Mouse (Mus musculus): ENCODE data around the gene H3f3b.

Gene H3f3b

GRCm38 (mm10) chr11:115999027-115999426 is 28.7 kb downstream of the H3f3b start:
- DNase-seq = no peak

DNA sequence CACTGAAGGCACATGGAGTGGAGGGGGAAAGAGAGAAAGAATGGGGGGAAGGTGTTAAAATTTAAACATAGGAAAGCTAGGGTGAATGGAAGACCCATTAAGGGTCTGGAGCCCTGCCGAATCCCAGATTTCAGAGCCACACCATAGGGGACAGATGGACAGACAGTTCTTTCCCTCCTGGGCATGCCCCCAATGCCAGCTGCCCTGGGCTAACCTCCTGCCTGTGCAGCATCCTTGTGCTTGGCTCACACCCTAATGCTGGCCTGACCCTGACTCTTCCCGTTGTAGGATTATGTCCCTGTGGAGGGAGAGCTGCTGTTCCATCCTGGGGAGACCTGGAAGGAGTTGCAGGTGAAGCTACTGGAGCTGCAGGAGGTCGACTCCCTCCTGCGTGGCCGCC is 30.1 kb downstream of the H3f3b start:
- DNase-seq = no peak

DNA sequence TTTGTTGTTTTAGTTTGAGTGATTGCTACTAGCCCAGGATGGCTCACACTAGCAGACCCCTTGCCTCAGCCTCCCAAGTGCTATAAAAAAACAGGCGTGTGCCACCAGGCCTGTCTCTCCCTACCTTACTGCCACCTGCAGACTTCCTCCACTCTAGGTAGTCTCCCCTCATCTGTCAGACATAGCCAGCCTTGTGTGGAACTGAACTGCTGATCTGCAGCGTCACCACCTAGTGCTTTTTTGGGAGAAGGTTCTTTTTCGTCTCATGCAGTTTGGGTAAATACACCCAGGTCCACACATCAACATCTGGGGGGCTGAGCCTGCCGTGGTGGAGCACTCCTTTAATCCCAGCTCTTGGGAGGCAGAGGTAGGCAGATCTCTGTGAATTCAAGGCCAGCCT is 30.7 kb downstream of the H3f3b start:
- no peak for DNase-seq

- no peak for DNase-seq
Measured at GRCm38 (mm10) chr11:115995256-115995655, 32.5 kb downstream of the H3f3b start.

DNA sequence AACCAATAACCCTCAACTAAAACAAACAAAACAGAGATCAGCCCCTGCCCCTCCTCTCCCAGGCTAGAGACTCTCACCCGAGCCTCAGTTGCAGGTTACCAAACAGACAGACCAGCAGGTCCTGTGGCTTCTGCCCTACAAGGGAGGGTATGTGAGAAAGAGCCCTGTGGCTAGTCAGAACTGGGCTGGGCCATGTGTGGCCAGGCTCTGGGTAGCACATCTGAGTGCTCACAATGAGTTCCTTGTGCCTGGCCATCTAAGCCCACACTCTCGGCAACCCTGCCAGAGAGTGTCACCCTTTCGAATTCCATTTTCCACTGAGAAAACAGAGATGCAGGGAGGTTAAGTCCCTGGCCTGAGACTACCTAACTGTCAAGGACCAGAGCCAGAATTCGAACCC is 35.7 kb downstream of the H3f3b start:
- no peak for DNase-seq

- no peak for DNase-seq
Measured at GRCm38 (mm10) chr11:115989686-115990085, 38.1 kb downstream of the H3f3b start.

- no peak for DNase-seq
Measured at GRCm38 (mm10) chr11:115983291-115983690, 44.5 kb downstream of the H3f3b start.

DNA sequence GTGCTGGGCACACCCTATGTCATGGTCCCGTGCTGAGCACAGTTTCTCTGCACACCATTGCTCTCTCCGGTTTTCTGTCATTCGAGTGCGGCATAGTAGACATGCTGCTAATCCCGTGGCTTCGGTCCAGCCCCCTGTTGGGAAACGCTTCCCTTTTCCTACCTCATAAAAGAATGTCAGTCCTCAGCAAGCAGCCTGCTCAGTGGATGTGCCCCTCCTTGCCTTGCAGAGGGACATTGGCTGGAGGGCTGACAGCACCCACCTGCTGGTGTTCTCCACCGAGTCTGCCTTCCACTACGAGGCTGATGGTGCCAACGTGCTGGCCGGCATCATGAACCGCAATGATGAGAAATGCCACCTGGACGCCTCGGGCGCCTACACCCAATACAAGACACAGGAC is 45.3 kb downstream of the H3f3b start:
- no peak for DNase-seq

DNA sequence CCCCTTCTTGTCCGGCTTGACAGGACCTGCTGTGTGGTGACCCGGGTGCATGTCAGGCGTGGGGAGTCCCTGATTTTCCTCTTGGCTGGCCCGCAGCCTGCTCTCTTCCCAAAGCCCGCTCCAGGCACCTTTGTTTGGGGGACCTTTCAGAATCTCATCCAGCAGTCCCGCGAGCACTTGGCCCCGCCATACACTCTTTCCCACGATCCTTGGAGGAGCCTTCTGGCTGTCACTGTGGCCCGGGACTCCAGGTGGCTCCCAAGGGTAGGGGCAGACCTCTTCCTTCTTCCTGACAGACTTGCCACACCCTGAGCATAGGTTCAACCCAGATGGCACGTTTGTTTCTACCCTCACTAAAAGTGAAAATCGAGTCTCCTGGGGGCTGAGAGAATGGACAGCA is 52.2 kb downstream of the H3f3b start:
- DNase-seq = no peak

DNA sequence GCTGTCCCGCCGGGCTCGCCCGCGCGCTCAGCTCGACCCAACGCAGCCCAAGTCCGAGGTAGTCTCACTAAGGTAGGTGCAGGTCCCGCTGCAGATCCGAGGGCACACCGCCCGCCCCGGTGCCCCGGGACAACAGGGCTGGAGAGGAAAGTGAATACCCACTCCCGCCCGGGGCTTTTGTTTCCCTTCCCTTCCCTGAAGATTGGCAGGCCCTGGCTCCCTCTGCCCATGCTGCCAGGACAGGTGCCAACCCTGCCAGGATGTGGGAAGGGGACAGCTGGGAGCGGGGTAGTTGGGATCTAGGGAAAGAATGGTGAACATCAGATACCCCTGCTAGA is 52.7 kb downstream of the H3f3b start:
- DNase-seq = no peak

GRCm38 (mm10) chr11:115974309-115975082 is 53.3 kb downstream of the H3f3b start, which contains the start of gene Itgb4:
Gene Itgb4 (plus strand): TSS chr11:115974709.
- DNase-seq = peak; percentile 61 to 82
